Mouse (Mus musculus): ENCODE data around the gene Gpr132. TPM values are rescaled to one million over a fixed set of nuclear protein-coding genes. Genes with fewer than 3 reads are reported as not detected.

Gene Gpr132
- polyA plus RNA-seq (2012; rRNA removed; ENCODE audit: low replicate concordance), result 2.4 and 5.8 TPM in 2 replicates

GRCm38 (mm10) chr12:112868178-112869087 is at the start of gene Gpr132:
Gene Gpr132, minus strand, starts transcription at chr12:112868228.

GRCm38 (mm10) chr12:112829244-112829864 is 38.7 kb downstream of the Gpr132 start, which contains the start of gene Cdca4:
Gene Cdca4, minus strand, starts transcription at chr12:112829423.

DNA sequence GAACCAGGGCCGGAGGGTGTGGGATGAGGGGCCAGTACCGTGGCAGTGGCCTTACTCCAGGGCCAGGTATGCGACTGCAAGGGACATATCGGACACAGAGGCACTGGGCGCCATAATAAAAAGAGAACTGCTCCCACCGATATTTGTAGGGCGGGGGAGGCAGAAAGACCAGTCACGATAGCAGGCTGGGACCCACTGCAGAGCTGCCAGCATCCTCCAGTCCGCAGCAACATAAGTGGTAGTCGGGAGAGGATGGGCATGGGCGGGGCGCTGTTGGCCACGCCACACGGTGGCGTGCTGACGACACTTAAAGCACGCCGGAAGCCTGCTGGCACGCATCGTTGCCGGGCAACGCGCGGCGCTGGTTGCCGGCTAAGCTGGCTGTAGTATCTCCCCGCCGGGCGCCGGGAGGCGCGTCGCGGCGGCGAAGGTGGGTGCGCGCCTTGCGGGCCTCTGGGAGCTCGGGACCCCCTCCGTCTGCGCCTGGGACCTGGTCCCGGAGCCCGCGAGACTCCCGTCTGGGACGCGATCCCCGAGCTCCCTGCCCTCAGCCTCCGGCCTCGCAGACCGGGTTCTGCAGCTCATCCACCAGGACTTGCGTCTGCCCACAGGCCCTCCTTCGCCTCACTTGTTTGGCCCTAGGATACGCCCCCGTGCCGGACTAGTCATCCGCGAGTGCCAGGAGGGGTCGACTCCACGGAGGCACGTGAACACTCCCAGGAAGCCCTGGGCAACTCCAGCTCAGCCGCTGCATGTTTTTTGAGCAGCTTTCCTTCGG is 59.3 kb downstream of the Gpr132 start, which contains the start of gene Clba1:
Clba1 (plus strand) TSS at position 351 of the 778 bp plus-strand sequence.

DNA sequence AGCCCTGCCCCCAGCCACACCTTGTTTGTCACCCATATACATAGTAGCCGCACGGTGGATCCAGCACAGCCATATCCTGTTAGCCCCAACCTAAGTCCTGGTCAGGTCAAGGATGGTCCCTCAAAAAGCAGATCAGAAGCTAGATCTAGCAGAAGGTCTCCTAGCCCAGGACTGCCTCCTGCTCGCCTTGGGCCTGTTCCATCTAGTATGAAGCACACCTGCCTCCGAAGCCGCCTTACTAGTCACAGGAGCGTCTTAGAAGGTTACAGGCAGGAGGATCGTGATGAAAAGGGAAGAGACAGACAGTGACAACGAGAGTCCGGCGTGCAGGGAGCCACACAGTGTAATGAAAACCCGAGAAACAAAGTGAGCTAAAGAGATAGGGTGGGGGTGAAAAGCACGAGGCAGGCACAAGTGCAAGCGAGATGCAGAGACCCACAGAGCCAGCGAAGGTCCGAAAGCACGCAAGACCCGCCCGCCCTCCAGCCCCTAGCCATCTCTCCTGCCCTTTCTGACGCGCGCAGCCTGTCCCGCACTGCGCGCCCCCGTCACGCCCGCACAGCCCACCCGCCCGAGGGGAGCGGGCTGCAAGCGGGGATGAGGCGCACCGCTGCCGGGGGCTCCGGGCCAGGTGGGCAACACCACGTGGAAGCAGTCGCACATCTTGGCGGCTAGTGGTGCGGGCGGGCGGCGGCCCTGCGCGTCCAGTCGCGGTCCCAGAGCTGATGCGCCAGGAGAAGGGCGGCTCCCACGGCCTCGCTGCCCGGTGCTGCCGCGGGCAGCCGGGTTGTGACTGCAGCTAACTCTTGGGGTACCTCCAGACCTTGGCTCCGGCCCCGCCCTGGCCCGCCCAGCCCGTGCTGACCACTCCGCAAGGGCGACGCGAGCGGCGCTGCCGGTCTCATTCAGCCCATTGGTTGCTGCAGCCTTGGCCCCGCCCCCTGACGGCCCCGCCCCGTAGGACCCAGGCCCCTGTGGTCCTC is 65.9 kb downstream of the Gpr132 start, which contains the start of gene Ahnak2:
Ahnak2 (minus strand) TSS at position 794 of the 983 bp plus-strand sequence.

Other genes with a start within 250 kb of the Gpr132 start
- 3.0 and 6.9 TPM in 2 replicates for gene Adssl1, start 248.2 kb downstream of the Gpr132 start, polyA plus RNA-seq (2012; rRNA removed; ENCODE audit: low replicate concordance)
- gene Siva1, start 223.5 kb downstream of the Gpr132 start, polyA plus RNA-seq (2012; rRNA removed; ENCODE audit: low replicate concordance), result 21.6 and 24.5 TPM in 2 replicates
- 89.2 and 126 TPM in 2 replicates for gene Akt1, start 193.3 kb downstream of the Gpr132 start, polyA plus RNA-seq (2012; rRNA removed; ENCODE audit: low replicate concordance)
- 20.0 and 27.2 TPM in 2 replicates for gene Zbtb42, start 189.4 kb downstream of the Gpr132 start, polyA plus RNA-seq (2012; rRNA removed; ENCODE audit: low replicate concordance)
- gene Cep170b, start 147.8 kb downstream of the Gpr132 start, polyA plus RNA-seq (2012; rRNA removed; ENCODE audit: low replicate concordance), result 59.7 and 67.4 TPM in 2 replicates
- 14.3 and 22.6 TPM in 2 replicates for gene Pld4, start 107.6 kb downstream of the Gpr132 start, polyA plus RNA-seq (2012; rRNA removed; ENCODE audit: low replicate concordance)
- gene Ahnak2, start 65.6 kb downstream of the Gpr132 start, polyA plus RNA-seq (2012; rRNA removed; ENCODE audit: low replicate concordance), result 0.60 and 1.4 TPM in 2 replicates
- gene Clba1, start 59.3 kb downstream of the Gpr132 start, polyA plus RNA-seq (2012; rRNA removed; ENCODE audit: low replicate concordance), result 2.1 TPM in 2 replicates
- gene Cdca4, start 38.8 kb downstream of the Gpr132 start, polyA plus RNA-seq (2012; rRNA removed; ENCODE audit: low replicate concordance), result 9.2 and 11.5 TPM in 2 replicates
- gene Jag2, start 61.5 kb upstream of the Gpr132 start, polyA plus RNA-seq (2012; rRNA removed; ENCODE audit: low replicate concordance), result 7.0 and 9.9 TPM in 2 replicates
- 44.2 and 67.5 TPM in 2 replicates for gene Nudt14, start 73.9 kb upstream of the Gpr132 start, polyA plus RNA-seq (2012; rRNA removed; ENCODE audit: low replicate concordance)
- gene Btbd6, start 108.3 kb upstream of the Gpr132 start, polyA plus RNA-seq (2012; rRNA removed; ENCODE audit: low replicate concordance), result 69.2 and 256 TPM in 2 replicates
- gene Brf1, start 132.5 kb upstream of the Gpr132 start, polyA plus RNA-seq (2012; rRNA removed; ENCODE audit: low replicate concordance), result 34.8 and 43.2 TPM in 2 replicates
- gene Pacs2, start 146.3 kb upstream of the Gpr132 start, polyA plus RNA-seq (2012; rRNA removed; ENCODE audit: low replicate concordance), result 18.6 and 27.8 TPM in 2 replicates
- 0.18 and 0.29 TPM in 2 replicates for gene Tex22, start 206.3 kb upstream of the Gpr132 start, polyA plus RNA-seq (2012; rRNA removed; ENCODE audit: low replicate concordance)
- 39.6 and 51.6 TPM in 2 replicates for gene Mta1, start 230.1 kb upstream of the Gpr132 start, polyA plus RNA-seq (2012; rRNA removed; ENCODE audit: low replicate concordance)